Mouse (Mus musculus) natural killer cell, adult 2 months (primary cell): ENCODE results near the gene Fbxw11.
A peak's percentile ranks its signal among the peaks of the same experiment; 100 is the strongest.

ENCODE experiments used
- DNase-seq, 2 experiments: peaks; one replicate each; pipeline ENCODE4 v3.0.0; 2022; ENCODE audit warnings: low spot score in 2 of 2

Fbxw11 gene

DNA sequence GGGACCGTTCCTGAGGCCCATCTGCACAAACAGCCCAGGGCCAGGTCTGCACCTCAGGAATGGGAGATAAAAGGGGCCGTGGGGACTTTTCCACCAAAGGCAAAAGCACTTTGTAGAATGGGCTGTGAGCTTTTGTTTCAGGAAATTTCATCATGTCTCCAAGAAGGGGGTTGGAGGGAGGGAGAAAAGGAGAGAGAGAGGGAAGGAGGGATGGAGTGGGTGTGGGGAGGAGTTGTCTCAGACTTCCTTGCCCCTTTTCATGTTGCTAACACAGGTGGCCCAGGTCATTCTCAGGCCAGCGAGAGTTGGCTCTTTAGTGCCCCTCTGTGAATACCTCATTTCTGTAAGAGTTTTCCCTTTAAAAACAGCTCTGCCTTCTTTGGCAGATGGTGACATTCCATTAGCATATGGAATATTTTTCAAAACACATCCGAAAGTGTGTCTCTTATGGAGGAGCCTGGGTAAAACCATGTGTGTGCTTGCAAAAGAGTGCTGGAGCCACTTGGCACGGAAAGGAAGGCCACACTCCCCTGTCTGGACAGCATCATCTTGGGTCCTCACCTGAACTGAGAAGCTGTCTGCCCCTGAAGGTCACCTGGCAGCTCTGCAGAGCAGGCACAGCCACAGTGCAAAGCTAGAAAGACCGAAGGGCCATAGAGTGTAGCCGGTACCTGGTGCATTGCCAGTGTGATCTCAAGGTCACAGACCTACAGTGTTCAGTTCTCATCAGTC is 109.5 kb downstream of the Fbxw11 start:
- DNase-seq: no peak

- DNase-seq: no peak
These were observed 110.0 kb downstream of the Fbxw11 start for GRCm38 (mm10) chr11:32752595-32752885.

DNA sequence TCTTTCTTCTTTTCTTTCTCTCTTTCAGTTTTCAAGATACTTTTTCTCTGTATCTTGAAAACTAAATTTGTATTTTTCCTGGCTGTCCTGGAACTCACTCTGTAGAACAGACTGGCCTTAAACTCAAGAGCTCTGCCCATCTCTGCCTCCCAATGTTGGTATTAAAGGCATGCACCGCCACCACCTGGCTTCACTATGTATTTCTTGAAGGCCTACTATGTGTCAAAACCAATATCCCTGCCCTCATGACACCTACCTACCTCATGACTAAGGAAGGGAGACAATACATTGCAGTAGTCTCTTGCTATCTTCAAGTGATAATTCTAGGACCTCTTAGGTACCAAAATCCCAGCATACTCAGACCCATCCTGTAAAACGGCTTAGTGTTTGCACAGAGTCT is 110.8 kb downstream of the Fbxw11 start:
- DNase-seq: no peak

GRCm38 (mm10) chr11:32762773-32763172 is 120.2 kb downstream of the Fbxw11 start:
- DNase-seq: peak; percentile 72 to 83

DNA sequence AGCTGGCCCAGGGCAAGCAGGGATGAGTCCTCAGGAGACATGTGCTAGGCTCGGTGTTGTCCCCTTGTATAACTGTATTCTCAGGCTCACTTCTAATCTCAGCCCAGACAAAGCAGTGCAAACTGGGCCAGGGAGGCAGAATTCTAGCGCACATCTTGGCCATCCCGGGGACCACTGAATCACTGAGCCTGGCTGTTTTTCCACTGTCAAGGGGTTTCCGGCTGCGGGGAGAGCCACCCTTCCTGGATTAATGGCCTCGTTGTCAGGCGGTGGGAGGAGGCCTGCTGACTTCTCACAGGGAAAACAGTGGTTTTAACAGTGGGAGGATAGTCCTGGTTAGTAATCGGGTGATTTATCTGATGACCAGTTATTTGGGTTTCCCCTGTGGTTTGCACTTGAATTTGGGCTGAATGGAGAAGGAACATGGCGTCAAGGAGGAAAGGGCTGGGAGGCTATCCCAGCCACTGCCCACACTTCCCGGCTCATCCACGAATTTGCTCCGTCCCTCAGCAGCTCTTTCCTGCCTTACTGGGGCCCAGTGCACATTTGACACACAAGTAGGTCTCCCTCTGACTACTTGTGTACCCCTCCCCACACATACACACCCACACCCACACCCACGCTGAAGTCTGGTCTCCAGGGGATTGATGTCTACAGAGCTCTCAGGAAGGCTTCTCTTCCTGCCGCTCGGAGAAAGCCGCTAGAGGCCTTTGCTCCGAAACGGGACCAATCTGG is 125.1 kb downstream of the Fbxw11 start:
- no peak for DNase-seq

GRCm38 (mm10) chr11:32768642-32769343 is 126.3 kb downstream of the Fbxw11 start:
- peak; percentile 5 to 9 for DNase-seq

- DNase-seq: no peak
These were observed 138.4 kb downstream of the Fbxw11 start for GRCm38 (mm10) chr11:32780747-32781536.

DNA sequence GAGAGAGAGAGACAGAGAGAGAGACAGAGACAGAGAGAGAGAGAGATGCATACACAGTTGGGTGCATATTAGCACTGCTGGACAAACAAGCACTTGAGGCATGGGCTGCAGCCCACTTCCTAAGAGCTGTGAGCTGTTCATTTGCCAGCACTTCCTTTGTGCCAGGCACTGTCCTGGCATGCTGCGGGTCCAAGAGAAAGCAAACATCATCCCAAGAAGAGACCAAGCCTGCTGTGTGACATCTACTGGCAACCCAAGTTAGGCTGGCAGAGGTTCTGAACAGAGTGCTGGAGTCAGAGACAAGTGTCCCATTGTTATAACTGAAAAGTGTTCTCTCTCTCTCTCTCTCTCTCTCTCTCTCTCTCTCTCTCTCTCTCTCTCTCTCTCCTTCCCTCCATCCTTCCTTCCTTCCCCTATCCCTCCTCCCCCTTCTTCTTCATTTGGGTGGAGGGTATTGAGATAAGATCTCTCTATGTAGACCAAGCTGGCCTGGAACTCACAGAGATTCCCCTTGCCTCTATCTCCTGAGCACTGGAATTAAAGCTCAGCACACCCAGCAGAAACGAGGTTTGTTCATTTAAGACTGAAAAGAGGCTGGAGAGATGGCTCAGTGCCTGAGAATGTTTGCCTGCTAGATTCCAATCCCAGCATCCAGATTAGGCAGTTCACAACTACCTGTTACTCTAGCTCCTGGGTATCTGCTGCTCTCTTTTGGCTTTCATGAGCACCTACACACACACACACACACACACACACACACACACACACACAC is 139.3 kb downstream of the Fbxw11 start:
- DNase-seq: no peak

DNA sequence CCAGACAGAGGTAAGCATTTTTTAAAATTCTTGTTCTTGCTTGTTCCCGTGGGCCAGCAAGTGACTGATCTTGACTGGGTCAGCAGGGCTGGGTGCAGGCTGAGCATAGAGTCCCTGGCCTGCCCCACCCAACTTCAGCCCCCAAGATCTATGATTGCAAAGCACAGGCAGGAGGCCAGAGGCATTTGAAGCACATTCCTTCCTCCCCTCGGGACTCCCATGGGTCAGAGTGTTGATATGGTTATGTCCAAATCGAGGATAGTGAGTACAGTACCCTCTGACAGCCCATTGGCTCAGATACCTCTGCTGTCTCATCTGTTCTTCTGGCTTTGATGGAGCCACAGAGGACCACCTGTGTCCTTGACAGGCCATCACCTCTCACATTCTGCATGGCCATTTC is 140.2 kb downstream of the Fbxw11 start:
- DNase-seq: no peak

DNA sequence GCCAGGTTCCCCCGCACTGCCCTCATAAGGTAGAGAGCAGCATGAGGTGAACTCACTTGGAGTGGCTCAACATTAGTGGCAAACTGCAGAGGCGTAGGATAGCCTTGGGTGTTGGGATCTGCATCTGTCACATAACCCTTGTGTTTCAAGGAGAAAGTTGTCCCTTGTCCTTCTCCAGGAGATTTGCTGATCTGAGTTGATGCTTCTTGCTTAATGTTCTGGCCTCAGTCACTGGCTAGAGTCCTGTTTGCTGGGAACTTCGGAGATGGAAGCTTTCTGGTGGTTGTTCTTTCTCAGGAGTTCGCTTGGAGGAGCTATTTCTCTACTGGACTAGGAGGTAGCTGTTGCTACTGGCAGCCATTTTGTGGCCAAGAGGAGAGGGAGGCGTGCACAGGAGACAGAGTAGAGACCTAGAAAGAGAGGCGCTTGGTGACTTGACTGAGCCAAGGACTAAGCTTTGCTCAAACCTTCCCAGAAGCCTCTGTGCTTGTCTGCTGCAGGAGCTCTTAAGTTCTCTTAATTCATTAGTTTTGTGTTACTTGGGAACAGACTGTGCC is 143.1 kb downstream of the Fbxw11 start:
- no peak for DNase-seq

DNA sequence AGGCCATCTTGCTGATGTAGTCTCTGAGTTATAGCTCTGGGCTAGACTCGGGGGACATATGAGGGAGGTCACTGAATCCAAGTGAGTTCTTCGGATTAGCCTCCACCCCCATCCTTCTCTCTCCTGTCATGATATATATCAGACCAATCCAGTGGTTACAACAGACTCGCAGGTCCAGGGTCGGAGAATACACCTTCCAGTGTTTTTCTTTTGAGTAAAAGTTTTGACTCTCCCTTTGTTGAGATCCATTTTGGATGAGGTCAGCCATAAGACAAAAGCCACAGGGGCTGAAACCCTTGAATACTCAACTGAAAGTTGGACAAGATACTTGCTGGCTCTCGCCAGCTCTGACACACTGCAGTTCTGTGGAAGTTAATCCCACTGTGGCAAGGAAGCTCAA is 143.7 kb downstream of the Fbxw11 start:
- DNase-seq: no peak

DNA sequence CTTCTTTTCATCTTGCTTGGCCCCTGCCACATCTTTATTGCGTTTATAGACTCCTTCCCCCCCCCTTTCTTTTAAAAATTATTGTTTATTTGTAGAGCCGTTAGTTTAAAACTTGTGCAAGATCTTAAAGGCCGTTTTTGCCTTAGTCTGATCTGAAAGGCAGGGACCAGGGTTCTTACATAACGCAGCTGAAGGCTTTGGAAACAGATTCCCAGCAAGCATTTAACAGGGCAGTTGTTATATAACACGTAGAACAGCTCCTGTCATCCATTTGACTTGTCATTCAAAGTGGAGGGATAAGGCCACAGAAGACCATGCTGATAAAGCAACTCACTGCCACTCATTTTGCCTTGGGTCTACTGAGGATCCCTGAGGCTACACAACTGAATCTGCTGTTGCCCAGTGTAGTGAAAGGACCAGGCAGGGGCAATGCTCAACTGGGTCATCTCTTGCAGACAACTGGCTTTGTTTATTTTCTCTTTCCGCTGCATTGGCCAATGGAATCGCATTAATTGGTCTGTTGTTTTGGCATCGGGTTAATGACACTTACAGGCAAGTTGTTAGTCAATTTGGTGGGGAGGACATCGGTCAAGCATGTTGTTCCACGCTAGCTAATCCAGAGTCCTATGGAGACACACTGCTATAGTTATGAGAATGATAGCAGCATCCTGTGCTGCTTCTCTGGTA is 152.4 kb downstream of the Fbxw11 start:
- DNase-seq: no peak
